In the genomic region with DNA sequence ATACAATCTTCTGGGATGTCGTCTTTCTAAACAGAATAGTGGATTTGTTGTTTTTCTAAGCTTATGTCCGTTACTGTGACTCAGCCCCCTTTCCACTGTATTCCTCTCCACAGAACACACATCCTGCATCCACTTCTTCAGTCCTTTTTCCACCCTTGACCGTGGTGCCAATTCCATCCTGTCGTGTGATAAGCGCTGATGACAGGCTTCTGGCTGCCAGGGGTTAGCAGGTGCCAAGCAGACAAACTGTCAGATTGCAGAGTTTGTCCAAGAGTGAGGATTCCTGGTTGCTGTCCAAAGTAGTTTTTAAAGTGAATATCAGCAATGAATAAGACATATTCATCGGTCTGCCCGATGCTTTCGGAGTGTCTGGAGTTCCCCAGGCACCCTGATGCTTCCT, we compare ENCODE assay signal across 19 mouse cellular contexts. TPM values are rescaled to one million over a fixed set of nuclear protein-coding genes. Genes with fewer than 3 reads are reported as not detected.
DNase-seq lines count a peak whose midpoint lies in the region; ATAC-seq and TF ChIP-seq lines count a peak whose summit lies in the region.
"Had no signal": no experiment of that assay in that cellular context is flagged by ENCODE, and none has a peak within 500 bp of the region (broad histone marks: within the 10 kb centered on the region; RNA-seq: fewer than 3 reads in every experiment).

No protein-coding gene starts in this region.

- no peak overlapping the region for H3K27ac ChIP-seq in lung, postnatal 0 days (ENCODE audit: low read length)
- peak overlapping the region; percentile 61 for H3K27ac ChIP-seq in heart, embryonic 16.5 days (ENCODE audit: low read length)
- H3K27ac ChIP-seq: embryonic facial prominence, embryonic 15.5 days; hindbrain, embryonic 10.5 days; limb, embryonic 15.5 days; midbrain, embryonic 13.5 days; neural tube, embryonic 12.5 days had no signal

- H3K4me2 ChIP-seq in lung, postnatal 0 days (replicated peaks; ENCODE audit: low read depth, low read length): no peak overlapping the region
- peak overlapping the region; percentile 15; the same call in 1 of the 2 replicates for H3K4me2 ChIP-seq in heart, embryonic 16.5 days (ENCODE audit: low read depth, low read length)
- H3K4me2 ChIP-seq: embryonic facial prominence, embryonic 15.5 days; limb, embryonic 15.5 days; midbrain, embryonic 13.5 days; neural tube, embryonic 12.5 days had no signal

- intact Hi-C loops in heart, postnatal 25 days (cut with DNase I): no loop called here

- no peaks in the 10 kb centered on the region for H3K36me3 ChIP-seq in lung, postnatal 0 days (ENCODE audit: insufficient read depth, low read length)
- H3K36me3 ChIP-seq in heart, embryonic 16.5 days (ENCODE audit: control insufficient read depth, insufficient read depth): no peaks in the 10 kb centered on the region
- H3K36me3 ChIP-seq: embryonic facial prominence, embryonic 15.5 days; hindbrain, embryonic 10.5 days; limb, embryonic 15.5 days; midbrain, embryonic 13.5 days; neural tube, embryonic 12.5 days had no signal

- no peak for TF ChIP-seq EP300 in lung, postnatal 0 days (IDR thresholded peaks at IDR 0.05)

- 52% methylated on average over 8 of the region's 8 CpGs for WGBS in lung, postnatal 0 days
- WGBS in heart, embryonic 16.5 days: 37% methylated on average over 8 of the region's 8 CpGs

- no peaks in the 10 kb centered on the region for H3K4me1 ChIP-seq in lung, postnatal 0 days (ENCODE audit: insufficient read depth, low read depth, low read length)
- peaks cover 12% of the 10 kb centered on the region for H3K4me1 ChIP-seq in heart, embryonic 16.5 days (ENCODE audit: control insufficient read depth, insufficient read depth, low read length)
- H3K4me1 ChIP-seq: embryonic facial prominence, embryonic 15.5 days; limb, embryonic 15.5 days; midbrain, embryonic 13.5 days; neural tube, embryonic 12.5 days had no signal

- TF ChIP-seq CTCF in lung, postnatal 0 days (IDR thresholded peaks at IDR 0.05): no peak

- H3K27me3 ChIP-seq in lung, postnatal 0 days (replicated peaks; ENCODE audit: insufficient read depth, low read length): no peaks in the 10 kb centered on the region
- H3K27me3 ChIP-seq in heart, embryonic 16.5 days (ENCODE audit: control insufficient read depth, insufficient read depth, low read length): no peaks in the 10 kb centered on the region
- H3K27me3 ChIP-seq: embryonic facial prominence, embryonic 15.5 days; limb, embryonic 15.5 days; midbrain, embryonic 13.5 days; neural tube, embryonic 12.5 days had no signal

- no peak overlapping the region for H3K9ac ChIP-seq in lung, postnatal 0 days (replicated peaks; ENCODE audit: low read depth)
- H3K9ac ChIP-seq in heart, embryonic 16.5 days (ENCODE audit: low read length): no peak overlapping the region
- H3K9ac ChIP-seq: embryonic facial prominence, embryonic 15.5 days; limb, embryonic 15.5 days; midbrain, embryonic 13.5 days; neural tube, embryonic 12.5 days had no signal

- H3K9me3 ChIP-seq in lung, postnatal 0 days (ENCODE audit: low read length): no peaks in the 10 kb centered on the region
- H3K9me3 ChIP-seq in heart, embryonic 16.5 days (replicated peaks; ENCODE audit: control insufficient read depth, low read length): no peaks in the 10 kb centered on the region
- H3K9me3 ChIP-seq: embryonic facial prominence, embryonic 15.5 days; hindbrain, embryonic 10.5 days; limb, embryonic 15.5 days; midbrain, embryonic 13.5 days; neural tube, embryonic 12.5 days had no signal

- no peak overlapping the region for H3K4me3 ChIP-seq in lung, postnatal 0 days (ENCODE audit: low read depth, low read length)
- no peak overlapping the region for H3K4me3 ChIP-seq in heart, embryonic 16.5 days (ENCODE audit: low read length)
- H3K4me3 ChIP-seq: embryonic facial prominence, embryonic 15.5 days; hindbrain, embryonic 10.5 days; limb, embryonic 15.5 days; midbrain, embryonic 13.5 days; neural tube, embryonic 12.5 days had no signal

- DNase-seq in heart, adult 18-20 months: peak; percentile 74
- DNase-seq in heart, postnatal 25 days (ENCODE audit: low spot score): no peak
- peak; percentile 17 for DNase-seq in lung, postnatal 0 days (ENCODE audit: low spot score)
- no peak for DNase-seq in lung, postnatal 25 days (ENCODE audit: low spot score)
- no peak for DNase-seq in layer of hippocampus, adult 11-12 months (ENCODE audit: low spot score)
- DNase-seq: adrenal gland, adult 8-10 months; cerebellum, adult 2 months; kidney, adult 11 months; kidney, postnatal 4 days; layer of hippocampus, adult 9-11 months; right cerebral cortex, postnatal 14 days had no signal

- ATAC-seq in lung, postnatal 0 days: peak; percentile 40; the same call in 1 of the 2 replicates
- peak; percentile 79 for ATAC-seq in heart, embryonic 16.5 days (replicated peaks; ENCODE audit: extremely low read depth, insufficient read depth, low FRiP score)
- no peak for ATAC-seq in megakaryocyte-erythroid progenitor cell, adult 5-6 weeks (replicated peaks; ENCODE audit: low FRiP score, low TSS enrichment, poor library complexity, severe bottlenecking)
- ATAC-seq: forebrain, embryonic 14.5 days; midbrain, embryonic 13.5 days had no signal

RNA-seq across cellular contexts. Expression of gene Mki67, which starts 39.4 kb away (rescaled TPM):
- 1 to 10 TPM; 1.4 to 1.8 TPM for total RNA-seq in heart, adult 18-20 months (2021)
- total RNA-seq in heart, postnatal 25 days (2021): 1 to 10 TPM; 2.5 to 3.6 TPM
- polyA plus RNA-seq in lung, postnatal 0 days (2015; fragmentation: Nextera tagmentation; extraction: Ambion mirVana): 2.8 and 4.7 TPM in 2 replicates
- polyA plus RNA-seq in heart, embryonic 16.5 days (2015; fragmentation: Nextera tagmentation; extraction: Ambion mirVana): 25.1 TPM in 2 replicates
- 322 and 382 TPM in 2 replicates for total RNA-seq in megakaryocyte-erythroid progenitor cell, adult 5-6 weeks (2014; fragmentation: Nextera tagmentation)
- 295 and 333 TPM in 2 replicates for total RNA-seq in megakaryocyte-erythroid progenitor cell, adult 5-6 weeks (2017)

Comparison
In these comparisons a context has a peak if more than half of its experiments do, and no peak if none do; other contexts are left out.
1. DNase-seq: peak in heart, adult 18-20 months (2 of 2) and lung, postnatal 0 days (single experiment); none in heart, postnatal 25 days (single experiment), lung, postnatal 25 days (single experiment) and layer of hippocampus, adult 11-12 months (single experiment).
2. RNA of gene Mki67, which starts 39.4 kb away (total RNA-seq): 295 to 382 TPM in megakaryocyte-erythroid progenitor cell, adult 5-6 weeks; 2.5 to 3.6 TPM in heart, postnatal 25 days and 1.4 to 1.8 TPM in heart, adult 18-20 months; every median in the first group is over 10 times any median in the second.